Mouse (Mus musculus): ENCODE measurements around the gene Diras2.

DNA sequence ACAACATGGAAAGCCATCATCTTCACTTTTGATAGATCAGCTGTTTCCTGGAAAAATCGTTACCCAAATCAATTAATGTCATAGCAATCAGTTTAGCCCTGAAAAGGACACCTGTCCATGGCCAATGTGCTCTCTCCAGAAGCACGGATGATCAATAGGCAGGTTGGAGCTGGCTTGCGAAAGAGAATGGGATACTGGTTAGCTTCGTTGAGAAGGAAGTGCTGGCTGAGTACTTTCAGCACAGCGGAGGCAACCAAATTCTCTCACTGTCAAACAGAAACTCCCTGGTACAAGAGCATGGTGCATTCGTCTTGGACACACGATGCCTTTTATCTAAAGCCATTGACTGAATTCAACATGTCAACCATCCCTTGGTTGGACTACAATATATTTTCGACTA, 2.8 kb downstream of the Diras2 start:
- TF ChIP-seq CTCF (IDR thresholded peaks at IDR 0.05; ENCODE audit: low read depth) (no peak), EP300 (optimal IDR thresholded peaks at IDR 0.05) (no peak)

All from stomach, postnatal 0 days (tissue).